Comparison of ENCODE assay signal across 30 mouse cellular contexts in genomic region chr6:99087598-99087997, GRCm38 (mm10).
DNase-seq lines count a peak whose midpoint lies in the region; ATAC-seq lines count a peak whose summit lies in the region.
"Had no signal": no experiment of that assay in that cellular context is flagged by ENCODE, and none has a peak within 500 bp of the region (broad histone marks: within the 10 kb centered on the region; RNA-seq: fewer than 3 reads in every experiment).

No protein-coding gene starts in this region.

- no peak overlapping the region for H3K4me2 ChIP-seq in heart, embryonic 13.5 days
- H3K4me2 ChIP-seq: forebrain, embryonic 15.5 days; hindbrain, embryonic 15.5 days; limb, embryonic 12.5 days; liver, embryonic 12.5 days; midbrain, embryonic 11.5 days had no signal

- 53% methylated on average over 7 of the region's 7 CpGs for WGBS in heart, embryonic 13.5 days

- no peaks in the 10 kb centered on the region for H3K27me3 ChIP-seq in heart, embryonic 13.5 days (replicated peaks)
- H3K27me3 ChIP-seq: CH12.LX; forebrain, embryonic 15.5 days; limb, embryonic 12.5 days; liver, embryonic 12.5 days had no signal

- no peak for ATAC-seq in heart, embryonic 13.5 days (ENCODE audit: extremely low read depth, insufficient number of reproducible peaks, low FRiP score, low TSS enrichment)
- ATAC-seq in frontal cortex, adult (ENCODE audit: low TSS enrichment), result no peak
- ATAC-seq: activated CD4-positive, CD25-positive, alpha-beta regulatory T cell, adult 4 months; forebrain, embryonic 15.5 days; inflammation-experienced regulatory T-cells, adult 6 months; liver, embryonic 12.5 days; liver, postnatal 0 days; midbrain, embryonic 16.5 days had no signal

- peaks cover 47% of the 10 kb centered on the region for H3K4me1 ChIP-seq in heart, embryonic 13.5 days
- H3K4me1 ChIP-seq: forebrain, embryonic 15.5 days; hindbrain, embryonic 15.5 days had no signal

- DNase-seq in adrenal gland, adult 2 months, result peak; percentile 30
- DNase-seq in adrenal gland, postnatal 25 days, result no peak
- DNase-seq in heart, adult 18-20 months, result peak; percentile 18 to 45
- DNase-seq in heart, adult 9 months (ENCODE audit: low spot score in 2 of 2), result no peak
- DNase-seq in heart, postnatal 25 days (ENCODE audit: low spot score), result no peak
- DNase-seq in brain, adult 2 months (ENCODE audit: low read depth, low spot score), result peak; percentile 29
- DNase-seq: adrenal gland, postnatal 10 days; cerebellum, adult 18-20 months; gastrocnemius, adult 2 months; kidney, adult 11 months; kidney, postnatal 14 days; layer of hippocampus, adult 9-11 months; liver, postnatal 0 days; lung, postnatal 36 days; retina, postnatal 1 day; right cerebral cortex, postnatal 14 days; thymus, adult 18-20 months; thymus, postnatal 25 days had no signal

- no peaks in the 10 kb centered on the region for H3K9me3 ChIP-seq in heart, embryonic 13.5 days
- H3K9me3 ChIP-seq: forebrain, embryonic 15.5 days; hindbrain, embryonic 10.5 days; hindbrain, embryonic 15.5 days; limb, embryonic 12.5 days; liver, embryonic 12.5 days had no signal

- H3K27ac ChIP-seq in heart, embryonic 13.5 days (replicated peaks), result peak overlapping the region; percentile 34
- H3K27ac ChIP-seq: forebrain, embryonic 15.5 days; gastrocnemius, adult 2 months; hindbrain, embryonic 15.5 days; limb, embryonic 12.5 days; liver, embryonic 12.5 days had no signal

- intact Hi-C loops in heart, postnatal 25 days (cut with DNase I), result no loop called here

- H3K9ac ChIP-seq in heart, embryonic 13.5 days, result peak overlapping the region; percentile 33; the same call in 1 of the 2 replicates
- H3K9ac ChIP-seq: forebrain, embryonic 15.5 days; hindbrain, embryonic 15.5 days; limb, embryonic 12.5 days; liver, embryonic 12.5 days; liver, postnatal 0 days had no signal

- H3K4me3 ChIP-seq in heart, embryonic 13.5 days, result no peak overlapping the region
- H3K4me3 ChIP-seq: forebrain, embryonic 15.5 days; gastrocnemius, adult 2 months; hindbrain, embryonic 10.5 days; hindbrain, embryonic 15.5 days; limb, embryonic 12.5 days; liver, embryonic 12.5 days had no signal

- H3K36me3 ChIP-seq in heart, embryonic 13.5 days, result peaks cover 12% of the 10 kb centered on the region
- H3K36me3 ChIP-seq: forebrain, embryonic 15.5 days; hindbrain, embryonic 10.5 days; hindbrain, embryonic 15.5 days; limb, embryonic 12.5 days had no signal

Comparison
In these comparisons a context has a peak if more than half of its experiments do, and no peak if none do; other contexts are left out.
1. DNase-seq: peak in adrenal gland, adult 2 months (single experiment), heart, adult 18-20 months (2 of 2) and brain, adult 2 months (single experiment); none in adrenal gland, postnatal 25 days (single experiment), heart, adult 9 months (0 of 2) and heart, postnatal 25 days (single experiment).